Mouse (Mus musculus): ENCODE data around the gene Msx3.

DNA sequence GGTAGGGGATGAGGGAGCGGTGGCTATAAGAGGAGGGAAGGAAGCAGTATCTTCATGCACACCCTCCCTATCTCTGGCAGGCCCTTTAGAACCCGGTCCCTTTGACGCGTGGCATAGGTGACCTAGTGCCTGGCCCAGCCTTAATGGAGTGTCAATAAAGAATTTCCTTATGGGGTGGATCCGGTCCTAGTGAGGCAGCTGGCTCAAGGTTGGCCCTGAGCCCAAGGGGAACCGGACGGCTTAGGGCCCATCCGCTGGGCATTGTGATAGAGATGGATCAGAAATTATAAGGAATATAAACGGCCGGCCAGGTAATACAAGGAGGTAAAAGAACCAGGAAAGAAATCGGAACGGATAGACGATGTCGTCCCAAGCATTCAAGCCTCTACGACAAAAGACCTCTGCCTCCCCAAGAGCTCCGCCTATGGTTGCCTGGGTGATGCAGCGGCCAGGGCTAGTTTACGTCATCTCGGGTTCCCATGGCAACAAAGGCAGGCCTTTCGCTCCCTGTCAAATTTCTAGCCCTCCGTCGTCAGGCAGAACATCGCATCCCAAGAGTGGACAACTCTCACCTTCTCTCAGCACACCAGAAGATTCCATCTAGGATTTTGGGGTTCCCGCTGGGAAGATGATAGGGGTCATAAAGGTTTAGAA lies 31.7 kb upstream of the Msx3 start:
- TF ChIP-seq CTCF (IDR thresholded peaks at IDR 0.05; ENCODE audit: control insufficient read depth, insufficient read depth, low read length): no peak
- TF ChIP-seq POLR2A (IDR thresholded peaks at IDR 0.05; ENCODE audit: borderline replicate concordance, control insufficient read depth, low read depth, low read length): no peak
